Mouse (Mus musculus): ENCODE data around the gene Myg1. TPM values are rescaled to one million over a fixed set of nuclear protein-coding genes. Genes with fewer than 3 reads are reported as not detected.

Myg1 gene
- polyA plus RNA-seq, 1 experiment from 2014 or later, result 48.3 TPM

- no peak for DNase-seq (ENCODE audit: low spot score)
- Histone ChIP-seq H3K27ac (ENCODE audit: low read length) (no peak overlapping the region), H3K4me3 (ENCODE audit: low read depth, low read length) (no peak overlapping the region), H3K36me3 (ENCODE audit: insufficient read depth, low read length) (no peaks in the 10 kb centered on the region), H3K9ac (replicated peaks; ENCODE audit: low read depth) (no peak overlapping the region), H3K9me3 (ENCODE audit: low read length) (no peaks in the 10 kb centered on the region), H3K4me1 (ENCODE audit: insufficient read depth, low read depth, low read length) (peaks cover 11% of the 10 kb centered on the region), H3K27me3 (replicated peaks; ENCODE audit: insufficient read depth, low read length) (peaks cover 12% of the 10 kb centered on the region; the same call in 1 of the 2 replicates), H3K4me2 (replicated peaks; ENCODE audit: low read depth, low read length) (no peak overlapping the region)
- no peak for ATAC-seq
- WGBS, result 27% methylated on average over 5 of the region's 5 CpGs
- TF ChIP-seq EP300 (IDR thresholded peaks at IDR 0.05) (no peak), CTCF (IDR thresholded peaks at IDR 0.05) (no peak)
Measured at GRCm38 (mm10) chr15:102358834-102359233, 27.3 kb downstream of the Myg1 start.

- no peak for DNase-seq (ENCODE audit: low spot score)
- H3K4me3 ChIP-seq (ENCODE audit: low read depth, low read length), result no peak overlapping the region
- H3K27me3 ChIP-seq (replicated peaks; ENCODE audit: insufficient read depth, low read length), result 0 out of 2 replicates have a peak, but pooled peaks cover 12% of the 10 kb centered on the region
Measured at GRCm38 (mm10) chr15:102362648-102363047, 31.1 kb downstream of the Myg1 start.

GRCm38 (mm10) chr15:102364678-102365077 lies 33.2 kb downstream of the Myg1 start:
- Histone ChIP-seq H3K27ac (ENCODE audit: low read length) (no peak overlapping the region), H3K4me1 (ENCODE audit: insufficient read depth, low read depth, low read length) (0 out of 2 replicates have a peak, but pooled peaks cover 4% of the 10 kb centered on the region), H3K9me3 (ENCODE audit: low read length) (no peaks in the 10 kb centered on the region), H3K4me2 (replicated peaks; ENCODE audit: low read depth, low read length) (no peak overlapping the region), H3K27me3 (replicated peaks; ENCODE audit: insufficient read depth, low read length) (0 out of 2 replicates have a peak, but pooled peaks cover 4% of the 10 kb centered on the region), H3K4me3 (ENCODE audit: low read depth, low read length) (no peak overlapping the region), H3K36me3 (ENCODE audit: insufficient read depth, low read length) (no peaks in the 10 kb centered on the region), H3K9ac (replicated peaks; ENCODE audit: low read depth) (no peak overlapping the region)
- DNase-seq (ENCODE audit: low spot score) (no peak), ATAC-seq (no peak)
- WGBS, result 89% methylated on average over 1 of the region's 1 CpGs
- TF ChIP-seq CTCF (IDR thresholded peaks at IDR 0.05), result no peak
- no peak for TF ChIP-seq EP300 (IDR thresholded peaks at IDR 0.05)

More at GRCm38 (mm10) chr15:102362648-102363047, 31.1 kb downstream of the Myg1 start:
- H3K9ac ChIP-seq (replicated peaks; ENCODE audit: low read depth), result peak overlapping the region; percentile 41
- no peaks in the 10 kb centered on the region for H3K9me3 ChIP-seq (ENCODE audit: low read length)
- no peak overlapping the region for H3K27ac ChIP-seq (ENCODE audit: low read length)
- 0 out of 2 replicates have a peak, but pooled peaks cover 4% of the 10 kb centered on the region for H3K4me1 ChIP-seq (ENCODE audit: insufficient read depth, low read depth, low read length)
- peak; percentile 34; the same call in 1 of the 2 replicates for ATAC-seq
- no peaks in the 10 kb centered on the region for H3K36me3 ChIP-seq (ENCODE audit: insufficient read depth, low read length)
- 10% methylated on average over 14 of the region's 14 CpGs for WGBS
- TF ChIP-seq CTCF (IDR thresholded peaks at IDR 0.05), result no peak
- no peak for TF ChIP-seq EP300 (IDR thresholded peaks at IDR 0.05)
- peak overlapping the region; percentile 48 for H3K4me2 ChIP-seq (replicated peaks; ENCODE audit: low read depth, low read length)

GRCm38 (mm10) chr15:102366238-102366637 lies 34.7 kb downstream of the Myg1 start:
- Histone ChIP-seq H3K9me3 (ENCODE audit: low read length) (no peaks in the 10 kb centered on the region), H3K4me3 (ENCODE audit: low read depth, low read length) (no peak overlapping the region), H3K36me3 (ENCODE audit: insufficient read depth, low read length) (no peaks in the 10 kb centered on the region), H3K27ac (ENCODE audit: low read length) (no peak overlapping the region), H3K9ac (replicated peaks; ENCODE audit: low read depth) (no peak overlapping the region), H3K4me1 (ENCODE audit: insufficient read depth, low read depth, low read length) (0 out of 2 replicates have a peak, but pooled peaks cover 4% of the 10 kb centered on the region), H3K27me3 (replicated peaks; ENCODE audit: insufficient read depth, low read length) (0 out of 2 replicates have a peak, but pooled peaks cover 4% of the 10 kb centered on the region), H3K4me2 (replicated peaks; ENCODE audit: low read depth, low read length) (peak overlapping the region; percentile 17; the same call in 1 of the 2 replicates)
- DNase-seq (ENCODE audit: low spot score), result no peak
- ATAC-seq, result no peak
- 18% methylated on average over 7 of the region's 7 CpGs for WGBS
- no peak for TF ChIP-seq CTCF (IDR thresholded peaks at IDR 0.05)
- TF ChIP-seq EP300 (IDR thresholded peaks at IDR 0.05), result no peak

GRCm38 (mm10) chr15:102366733-102367344 lies 35.3 kb downstream of the Myg1 start, which contains the start of gene Sp7:
Sp7 (minus strand) TSS chr15:102367182.
- TF ChIP-seq EP300 (IDR thresholded peaks at IDR 0.05), result no peak
- TF ChIP-seq CTCF (IDR thresholded peaks at IDR 0.05), result no peak
- Histone ChIP-seq H3K9me3 (ENCODE audit: low read length) (no peaks in the 10 kb centered on the region), H3K27ac (ENCODE audit: low read length) (no peak within 1 kb of the TSS), H3K4me1 (ENCODE audit: insufficient read depth, low read depth, low read length) (0 out of 2 replicates have a peak, but pooled peaks cover 4% of the 10 kb centered on the region), H3K36me3 (ENCODE audit: insufficient read depth, low read length) (no peaks in the 10 kb centered on the region), H3K27me3 (replicated peaks; ENCODE audit: insufficient read depth, low read length) (0 out of 2 replicates have a peak, but pooled peaks cover 4% of the 10 kb centered on the region), H3K4me2 (replicated peaks; ENCODE audit: low read depth, low read length) (peak within 1 kb of the TSS; percentile 17; the same call in 1 of the 2 replicates), H3K4me3 (ENCODE audit: low read depth, low read length) (no peak within 1 kb of the TSS), H3K9ac (replicated peaks; ENCODE audit: low read depth) (no peak within 1 kb of the TSS)
- ATAC-seq (0 out of 2 replicates have a peak, but pooled peaks have one; percentile 8), DNase-seq (ENCODE audit: low spot score) (no peak)
- WGBS, result 4% methylated on average over 15 of the region's 15 CpGs

GRCm38 (mm10) chr15:102369972-102370371 lies 38.5 kb downstream of the Myg1 start:
- Histone ChIP-seq H3K36me3 (ENCODE audit: insufficient read depth, low read length) (no peaks in the 10 kb centered on the region), H3K9ac (replicated peaks; ENCODE audit: low read depth) (no peak overlapping the region), H3K4me2 (replicated peaks; ENCODE audit: low read depth, low read length) (0 out of 2 replicates have a peak overlapping the region, but pooled peaks have one; percentile 8), H3K9me3 (ENCODE audit: low read length) (no peaks in the 10 kb centered on the region), H3K27me3 (replicated peaks; ENCODE audit: insufficient read depth, low read length) (no peaks in the 10 kb centered on the region), H3K4me3 (ENCODE audit: low read depth, low read length) (no peak overlapping the region), H3K4me1 (ENCODE audit: insufficient read depth, low read depth, low read length) (no peaks in the 10 kb centered on the region), H3K27ac (ENCODE audit: low read length) (no peak overlapping the region)
- no peak for TF ChIP-seq EP300 (IDR thresholded peaks at IDR 0.05)
- no peak for TF ChIP-seq CTCF (IDR thresholded peaks at IDR 0.05)
- ATAC-seq, result no peak
- 19% methylated on average over 13 of the region's 13 CpGs for WGBS
- DNase-seq (ENCODE audit: low spot score), result no peak
